Mouse (Mus musculus): ENCODE results near the gene Ddhd1.

DNA sequence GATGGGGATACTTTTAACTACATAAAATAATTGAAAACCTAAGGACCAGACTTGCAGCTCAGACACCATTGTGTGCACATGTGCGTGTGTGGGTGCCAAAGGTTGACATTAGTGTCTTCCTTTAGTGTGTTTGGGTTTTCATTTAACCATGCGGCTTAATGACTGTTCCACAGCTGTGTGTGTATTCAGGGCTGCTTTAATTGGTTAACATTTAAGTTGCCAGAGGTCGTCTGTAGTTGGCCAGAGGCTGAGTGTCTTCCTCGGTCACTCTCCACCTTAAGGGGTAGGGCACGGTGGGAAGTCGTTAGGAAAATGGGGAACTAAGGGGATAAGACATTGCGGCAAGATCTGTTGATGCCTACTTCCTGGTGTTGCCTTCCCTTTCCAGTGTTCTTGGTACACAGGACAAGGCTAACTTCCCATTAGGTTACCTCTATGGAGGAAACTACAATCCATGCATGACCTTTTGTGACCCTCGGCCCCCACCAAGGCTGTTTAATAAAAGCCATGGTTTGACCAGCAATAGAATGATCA is 74.4 kb downstream of the Ddhd1 start:
- no peak for TF ChIP-seq POLR2A (IDR thresholded peaks at IDR 0.05; ENCODE audit: insufficient read length, low read depth)
- no peak for TF ChIP-seq MAX (IDR thresholded peaks at IDR 0.05; ENCODE audit: low read depth)
- TF ChIP-seq REST (IDR thresholded peaks at IDR 0.05; ENCODE audit: insufficient read depth, insufficient read length) = no peak
- no peak for TF ChIP-seq E2F4 (IDR thresholded peaks at IDR 0.05; ENCODE audit: insufficient read depth)
- no peak for TF ChIP-seq TCF3 (IDR thresholded peaks at IDR 0.05; ENCODE audit: insufficient read length, low read depth)
- TF ChIP-seq TCF12 (IDR thresholded peaks at IDR 0.05; ENCODE audit: insufficient read depth, poor library complexity, severe bottlenecking) = no peak
- TF ChIP-seq POLR2AphosphoS2 (IDR thresholded peaks at IDR 0.05; ENCODE audit: insufficient read length, low read depth) = no peak
- TF ChIP-seq USF1 (IDR thresholded peaks at IDR 0.05; ENCODE audit: low read depth) = no peak

All from myocyte (in vitro differentiated cells).